Mouse (Mus musculus): ENCODE data around the gene Hoxd10.

Hoxd10 gene

GRCm38 (mm10) chr2:74655420-74655781 lies 36.3 kb upstream of the Hoxd10 start:
- Histone ChIP-seq H3K9me3 (ENCODE audit: low read length) (no peaks in the 10 kb centered on the region), H3K36me3 (ENCODE audit: insufficient read depth, low read length) (no peaks in the 10 kb centered on the region), H3K27me3 (ENCODE audit: insufficient read depth, low read length) (peaks cover 84% of the 10 kb centered on the region), H3K4me3 (replicated peaks; ENCODE audit: low read length) (peak overlapping the region; percentile 72), H3K4me1 (replicated peaks; ENCODE audit: low read depth, low read length) (peaks cover 29% of the 10 kb centered on the region)
- TF ChIP-seq NANOG (IDR thresholded peaks at IDR 0.05; ENCODE audit: borderline replicate concordance, low read length) = no peak
- no peak for TF ChIP-seq POU5F1 (IDR thresholded peaks at IDR 0.05; ENCODE audit: borderline replicate concordance, low read length)
- no peak for TF ChIP-seq CTCF (conservative IDR thresholded peaks at IDR 0.05; ENCODE audit: low read length)

GRCm38 (mm10) chr2:74655821-74656631 lies 35.7 kb upstream of the Hoxd10 start:
- Histone ChIP-seq H3K4me1 (replicated peaks; ENCODE audit: low read depth, low read length) (peaks cover 34% of the 10 kb centered on the region), H3K9me3 (ENCODE audit: low read length) (no peaks in the 10 kb centered on the region), H3K36me3 (ENCODE audit: insufficient read depth, low read length) (no peaks in the 10 kb centered on the region), H3K4me3 (replicated peaks; ENCODE audit: low read length) (peak overlapping the region; percentile 72), H3K27me3 (ENCODE audit: insufficient read depth, low read length) (peaks cover 85% of the 10 kb centered on the region)
- TF ChIP-seq NANOG (IDR thresholded peaks at IDR 0.05; ENCODE audit: borderline replicate concordance, low read length) = no peak
- TF ChIP-seq CTCF (conservative IDR thresholded peaks at IDR 0.05; ENCODE audit: low read length) = no peak
- no peak for TF ChIP-seq POU5F1 (IDR thresholded peaks at IDR 0.05; ENCODE audit: borderline replicate concordance, low read length)

GRCm38 (mm10) chr2:74656632-74657021 lies 35.1 kb upstream of the Hoxd10 start:
- Histone ChIP-seq H3K9me3 (ENCODE audit: low read length) (no peaks in the 10 kb centered on the region), H3K27me3 (ENCODE audit: insufficient read depth, low read length) (peaks cover 86% of the 10 kb centered on the region), H3K4me1 (replicated peaks; ENCODE audit: low read depth, low read length) (peaks cover 39% of the 10 kb centered on the region), H3K36me3 (ENCODE audit: insufficient read depth, low read length) (no peaks in the 10 kb centered on the region), H3K4me3 (replicated peaks; ENCODE audit: low read length) (no peak overlapping the region)
- TF ChIP-seq CTCF (conservative IDR thresholded peaks at IDR 0.05; ENCODE audit: low read length) = no peak
- no peak for TF ChIP-seq NANOG (IDR thresholded peaks at IDR 0.05; ENCODE audit: borderline replicate concordance, low read length)
- no peak for TF ChIP-seq POU5F1 (IDR thresholded peaks at IDR 0.05; ENCODE audit: borderline replicate concordance, low read length)

- Histone ChIP-seq H3K4me1 (replicated peaks; ENCODE audit: low read depth, low read length) (peaks cover 44% of the 10 kb centered on the region), H3K36me3 (ENCODE audit: insufficient read depth, low read length) (no peaks in the 10 kb centered on the region), H3K4me3 (replicated peaks; ENCODE audit: low read length) (peak overlapping the region; percentile 32; the same call in 1 of the 2 replicates), H3K9me3 (ENCODE audit: low read length) (no peaks in the 10 kb centered on the region), H3K27me3 (ENCODE audit: insufficient read depth, low read length) (peaks cover 86% of the 10 kb centered on the region)
- no peak for TF ChIP-seq CTCF (conservative IDR thresholded peaks at IDR 0.05; ENCODE audit: low read length)
- TF ChIP-seq POU5F1 (IDR thresholded peaks at IDR 0.05; ENCODE audit: borderline replicate concordance, low read length) = no peak
- no peak for TF ChIP-seq NANOG (IDR thresholded peaks at IDR 0.05; ENCODE audit: borderline replicate concordance, low read length)
Measured at GRCm38 (mm10) chr2:74657251-74658023, 34.3 kb upstream of the Hoxd10 start.

- Histone ChIP-seq H3K4me3 (replicated peaks; ENCODE audit: low read length) (peak overlapping the region; percentile 35; the same call in 1 of the 2 replicates), H3K27me3 (ENCODE audit: insufficient read depth, low read length) (peaks cover 90% of the 10 kb centered on the region), H3K4me1 (replicated peaks; ENCODE audit: low read depth, low read length) (peaks cover 44% of the 10 kb centered on the region), H3K9me3 (ENCODE audit: low read length) (no peaks in the 10 kb centered on the region), H3K36me3 (ENCODE audit: insufficient read depth, low read length) (no peaks in the 10 kb centered on the region)
- TF ChIP-seq NANOG (IDR thresholded peaks at IDR 0.05; ENCODE audit: borderline replicate concordance, low read length) = no peak
- TF ChIP-seq CTCF (conservative IDR thresholded peaks at IDR 0.05; ENCODE audit: low read length) = no peak
- TF ChIP-seq POU5F1 (IDR thresholded peaks at IDR 0.05; ENCODE audit: borderline replicate concordance, low read length) = no peak
Measured at GRCm38 (mm10) chr2:74658024-74658666, 33.6 kb upstream of the Hoxd10 start.

GRCm38 (mm10) chr2:74658667-74659371 lies 32.9 kb upstream of the Hoxd10 start:
- H3K4me1 ChIP-seq (replicated peaks; ENCODE audit: low read depth, low read length) = peaks cover 44% of the 10 kb centered on the region
- no peak for TF ChIP-seq POU5F1 (IDR thresholded peaks at IDR 0.05; ENCODE audit: borderline replicate concordance, low read length)
- no peak for TF ChIP-seq CTCF (conservative IDR thresholded peaks at IDR 0.05; ENCODE audit: low read length)
- no peak for TF ChIP-seq NANOG (IDR thresholded peaks at IDR 0.05; ENCODE audit: borderline replicate concordance, low read length)
- peaks cover 95% of the 10 kb centered on the region for H3K27me3 ChIP-seq (ENCODE audit: insufficient read depth, low read length)
- no peaks in the 10 kb centered on the region for H3K36me3 ChIP-seq (ENCODE audit: insufficient read depth, low read length)
- H3K4me3 ChIP-seq (replicated peaks; ENCODE audit: low read length) = peak overlapping the region; percentile 35; the same call in 1 of the 2 replicates
- H3K9me3 ChIP-seq (ENCODE audit: low read length) = no peaks in the 10 kb centered on the region

- TF ChIP-seq POU5F1 (IDR thresholded peaks at IDR 0.05; ENCODE audit: borderline replicate concordance, low read length) = no peak
- TF ChIP-seq CTCF (conservative IDR thresholded peaks at IDR 0.05; ENCODE audit: low read length) = no peak
- TF ChIP-seq NANOG (IDR thresholded peaks at IDR 0.05; ENCODE audit: borderline replicate concordance, low read length) = no peak
Measured at GRCm38 (mm10) chr2:74659507-74660005, 32.2 kb upstream of the Hoxd10 start, which contains the start of gene Evx2. Gene Evx2 (minus strand): TSS chr2:74659557.

More at GRCm38 (mm10) chr2:74659507-74660005, 32.2 kb upstream of the Hoxd10 start, which contains the start of gene Evx2:
- Histone ChIP-seq H3K4me3 (replicated peaks; ENCODE audit: low read length) (peak within 1 kb of the TSS; percentile 35; the same call in 1 of the 2 replicates), H3K36me3 (ENCODE audit: insufficient read depth, low read length) (no peaks in the 10 kb centered on the region), H3K27me3 (ENCODE audit: insufficient read depth, low read length) (peaks cover 95% of the 10 kb centered on the region), H3K4me1 (replicated peaks; ENCODE audit: low read depth, low read length) (peaks cover 44% of the 10 kb centered on the region), H3K9me3 (ENCODE audit: low read length) (no peaks in the 10 kb centered on the region)

Measured in E14TG2a.4 (cell line).